Mouse (Mus musculus) stomach, embryonic 15.5 days (tissue): ENCODE results near the gene Slc25a48. TPM values are rescaled to one million over a fixed set of nuclear protein-coding genes. Genes with fewer than 3 reads are reported as not detected.
A peak's percentile ranks its signal among the peaks of the same experiment; 100 is the strongest.

Experiments
- ATAC-seq: fragments of 200-750 bp; cut with Nextera tagmentation; 2 replicates; pipeline ENCODE4 v1.8.0; 2017; ENCODE audit warnings: low read depth, moderate number of reproducible peaks, moderate TSS enrichment; ENCODE audit not compliant: insufficient read depth, low FRiP score
- H3K27ac ChIP-seq: fragments of 300-500 bp; sonication (generic); 2 replicates; pipeline ENCODE4 v1.5.1; 2015; ENCODE audit warnings: mild to moderate bottlenecking, inconsistent platforms
- H3K27me3 ChIP-seq: fragments of 300-500 bp; sonication (generic); replicated peaks from 2 replicates; pipeline ENCODE4 v1.6.1; 2015; ENCODE audit warnings: inconsistent platforms
- H3K36me3 ChIP-seq: fragments of 300-500 bp; sonication (generic); 2 replicates; pipeline ENCODE4 v1.6.1; 2015; ENCODE audit warnings: inconsistent platforms
- H3K4me1 ChIP-seq: fragments of 300-500 bp; sonication (generic); 2 replicates; pipeline ENCODE4 v1.6.1; 2015; ENCODE audit warnings: inconsistent platforms
- H3K4me2 ChIP-seq: fragments of 300-500 bp; sonication (generic); 2 replicates; pipeline ENCODE4 v1.6.1; 2015; ENCODE audit warnings: mild to moderate bottlenecking, inconsistent platforms
- H3K4me3 ChIP-seq: fragments of 300-500 bp; sonication (generic); replicated peaks from 2 replicates; pipeline ENCODE4 v1.5.1; 2015; ENCODE audit warnings: inconsistent platforms
- H3K9ac ChIP-seq: fragments of 300-500 bp; sonication (generic); 2 replicates; pipeline ENCODE4 v1.6.1; 2015; ENCODE audit warnings: inconsistent platforms
- H3K9me3 ChIP-seq: fragments of 300-500 bp; sonication (generic); 2 replicates; pipeline ENCODE4 v1.6.1; 2016; ENCODE audit warnings: inconsistent platforms
- WGBS: fragments of 180-500 bp; shearing (Covaris S2); methylation state at CpG from one replicate; pipeline ENCODE4 v1.1.7; 2015; 5-methylcytosine and 5-hydroxymethylcytosine counted together
- polyA plus RNA-seq: library from polyadenylated mRNA; unstranded; fragments of >200 nt; fragmentation: Nextera tagmentation; extraction: Ambion mirVana; gene quantifications from 2 replicates; pipeline ENCODE4 v1.2.1, GENCODE M21; 2015

Slc25a48 gene
- polyA plus RNA-seq, 1 experiment from 2014 or later, result 0.33 TPM

GRCm38 (mm10) chr13:56426365-56426764 lies 11.8 kb upstream of the Slc25a48 start, which contains the start of gene Gm3045:
Gene Gm3045, plus strand, starts transcription at chr13:56426594.
- Histone ChIP-seq H3K36me3 (no peaks in the 10 kb centered on the region), H3K27me3 (0 out of 2 replicates have a peak, but pooled peaks cover 3% of the 10 kb centered on the region), H3K9me3 (no peaks in the 10 kb centered on the region), H3K9ac (no peak within 1 kb of the TSS), H3K27ac (no peak within 1 kb of the TSS), H3K4me3 (no peak within 1 kb of the TSS), H3K4me1 (peaks cover 3% of the 10 kb centered on the region; the same call in 1 of the 2 replicates), H3K4me2 (no peak within 1 kb of the TSS)
- no peak for ATAC-seq
- 66% methylated on average over 4 of the region's 4 CpGs for WGBS

GRCm38 (mm10) chr13:56428724-56429500 lies 9.2 kb upstream of the Slc25a48 start:
- Histone ChIP-seq H3K4me2 (no peak overlapping the region), H3K36me3 (no peaks in the 10 kb centered on the region), H3K9me3 (no peaks in the 10 kb centered on the region), H3K27ac (no peak overlapping the region), H3K9ac (no peak overlapping the region), H3K27me3 (no peaks in the 10 kb centered on the region), H3K4me3 (no peak overlapping the region), H3K4me1 (no peaks in the 10 kb centered on the region)
- ATAC-seq, result peak; percentile 47
- 28% methylated on average over 16 of the region's 16 CpGs for WGBS

- no peaks in the 10 kb centered on the region for H3K36me3 ChIP-seq
- H3K27me3 ChIP-seq, result peaks cover 8% of the 10 kb centered on the region; the same call in 1 of the 2 replicates
- no peak overlapping the region for H3K4me3 ChIP-seq
- H3K4me1 ChIP-seq, result 0 out of 2 replicates have a peak, but pooled peaks cover 5% of the 10 kb centered on the region
- no peak overlapping the region for H3K9ac ChIP-seq
- H3K9me3 ChIP-seq, result no peaks in the 10 kb centered on the region
- no peak overlapping the region for H3K4me2 ChIP-seq
- no peak overlapping the region for H3K27ac ChIP-seq
- 82% methylated on average over 11 of the region's 12 CpGs for WGBS
- no peak for ATAC-seq
Observed at GRCm38 (mm10) chr13:56432496-56432895, 5.7 kb upstream of the Slc25a48 start.

GRCm38 (mm10) chr13:56433466-56433865 lies 4.7 kb upstream of the Slc25a48 start:
- no peak overlapping the region for H3K27ac ChIP-seq
- ATAC-seq, result no peak
- no peak overlapping the region for H3K4me2 ChIP-seq
- peaks cover 7% of the 10 kb centered on the region; the same call in 1 of the 2 replicates for H3K4me1 ChIP-seq
- H3K27me3 ChIP-seq, result peaks cover 18% of the 10 kb centered on the region
- WGBS, result 16% methylated on average over 10 of the region's 10 CpGs
- H3K36me3 ChIP-seq, result no peaks in the 10 kb centered on the region
- H3K4me3 ChIP-seq, result no peak overlapping the region
- no peak overlapping the region for H3K9ac ChIP-seq
- no peaks in the 10 kb centered on the region for H3K9me3 ChIP-seq

- Histone ChIP-seq H3K9me3 (no peaks in the 10 kb centered on the region), H3K4me3 (no peak overlapping the region), H3K36me3 (no peaks in the 10 kb centered on the region), H3K27ac (no peak overlapping the region), H3K9ac (no peak overlapping the region), H3K4me2 (no peak overlapping the region), H3K27me3 (peaks cover 27% of the 10 kb centered on the region), H3K4me1 (peaks cover 13% of the 10 kb centered on the region; the same call in 1 of the 2 replicates)
- 67% methylated on average over 9 of the region's 9 CpGs for WGBS
- ATAC-seq, result no peak
Observed at GRCm38 (mm10) chr13:56434311-56434751, 3.8 kb upstream of the Slc25a48 start.

GRCm38 (mm10) chr13:56435615-56436287 lies 2.4 kb upstream of the Slc25a48 start:
- no peak for ATAC-seq
- no peak overlapping the region for H3K27ac ChIP-seq
- no peak overlapping the region for H3K4me2 ChIP-seq
- WGBS, result 58% methylated on average over 10 of the region's 10 CpGs
- H3K4me1 ChIP-seq, result peaks cover 13% of the 10 kb centered on the region; the same call in 1 of the 2 replicates
- H3K4me3 ChIP-seq, result no peak overlapping the region
- H3K9me3 ChIP-seq, result no peaks in the 10 kb centered on the region
- no peak overlapping the region for H3K9ac ChIP-seq
- peaks cover 35% of the 10 kb centered on the region for H3K27me3 ChIP-seq
- no peaks in the 10 kb centered on the region for H3K36me3 ChIP-seq

GRCm38 (mm10) chr13:56443411-56443810 lies 5.3 kb downstream of the Slc25a48 start:
- peaks cover 7% of the 10 kb centered on the region; the same call in 1 of the 2 replicates for H3K4me1 ChIP-seq
- 58% methylated on average over 7 of the region's 7 CpGs for WGBS
- no peak for ATAC-seq
- H3K9me3 ChIP-seq, result no peaks in the 10 kb centered on the region
- H3K36me3 ChIP-seq, result no peaks in the 10 kb centered on the region
- H3K9ac ChIP-seq, result no peak overlapping the region
- H3K27me3 ChIP-seq, result peaks cover 18% of the 10 kb centered on the region
- no peak overlapping the region for H3K27ac ChIP-seq
- H3K4me3 ChIP-seq, result no peak overlapping the region
- H3K4me2 ChIP-seq, result no peak overlapping the region

- Histone ChIP-seq H3K36me3 (no peaks in the 10 kb centered on the region), H3K4me2 (no peak overlapping the region), H3K9ac (no peak overlapping the region), H3K27me3 (peaks cover 11% of the 10 kb centered on the region), H3K9me3 (no peaks in the 10 kb centered on the region), H3K27ac (no peak overlapping the region), H3K4me1 (0 out of 2 replicates have a peak, but pooled peaks cover under 1% of the 10 kb centered on the region), H3K4me3 (no peak overlapping the region)
- no peak for ATAC-seq
- 88% methylated on average over 3 of the region's 3 CpGs for WGBS
Observed at GRCm38 (mm10) chr13:56444112-56444511, 6.0 kb downstream of the Slc25a48 start.

- H3K4me2 ChIP-seq, result no peak overlapping the region
- no peak for ATAC-seq
- H3K27me3 ChIP-seq, result peaks cover 2% of the 10 kb centered on the region
- no peaks in the 10 kb centered on the region for H3K9me3 ChIP-seq
- no peak overlapping the region for H3K27ac ChIP-seq
- H3K4me1 ChIP-seq, result no peaks in the 10 kb centered on the region
- H3K9ac ChIP-seq, result no peak overlapping the region
- H3K36me3 ChIP-seq, result no peaks in the 10 kb centered on the region
- no peak overlapping the region for H3K4me3 ChIP-seq
- WGBS, result 72% methylated on average over 6 of the region's 6 CpGs
Observed at GRCm38 (mm10) chr13:56444996-56445395, 6.8 kb downstream of the Slc25a48 start.

- H3K9me3 ChIP-seq, result no peaks in the 10 kb centered on the region
- no peaks in the 10 kb centered on the region for H3K27me3 ChIP-seq
- no peak overlapping the region for H3K9ac ChIP-seq
- no peak overlapping the region for H3K4me3 ChIP-seq
- H3K36me3 ChIP-seq, result no peaks in the 10 kb centered on the region
- WGBS, result 68% methylated on average over 10 of the region's 10 CpGs
- H3K4me1 ChIP-seq, result no peaks in the 10 kb centered on the region
- no peak for ATAC-seq
- no peak overlapping the region for H3K27ac ChIP-seq
- no peak overlapping the region for H3K4me2 ChIP-seq
Observed at GRCm38 (mm10) chr13:56449239-56450030, 11.3 kb downstream of the Slc25a48 start.

GRCm38 (mm10) chr13:56450035-56450434 lies 11.9 kb downstream of the Slc25a48 start:
- no peaks in the 10 kb centered on the region for H3K4me1 ChIP-seq
- no peak overlapping the region for H3K4me3 ChIP-seq
- WGBS, result 83% methylated on average over 8 of the region's 8 CpGs
- ATAC-seq, result no peak
- no peaks in the 10 kb centered on the region for H3K9me3 ChIP-seq
- H3K27ac ChIP-seq, result no peak overlapping the region
- no peaks in the 10 kb centered on the region for H3K36me3 ChIP-seq
- H3K27me3 ChIP-seq, result no peaks in the 10 kb centered on the region
- H3K9ac ChIP-seq, result no peak overlapping the region
- no peak overlapping the region for H3K4me2 ChIP-seq
